Mouse (Mus musculus) right cerebral cortex, postnatal 10 days (tissue): ENCODE measurements at regions not wholly inside any gene's neighbourhood (a gene's known extent, or its start where the extent isn't known, plus 50 kb on each side); places are given as distances from the start of the nearest gene placed in this dataset.

Experiments used
- DNase-seq, 2 experiments: peaks; one replicate each; pipeline ENCODE4 v3.0.0; 2021; ENCODE audit warnings: low spot score in 2 of 2

- no peak for DNase-seq
These were observed 123.6 kb upstream of the Npvf start for GRCm38 (mm10) chr6:50777827-50778226.

- no peak for DNase-seq
These were observed 126.4 kb upstream of the Npvf start for GRCm38 (mm10) chr6:50780677-50781076.

DNA sequence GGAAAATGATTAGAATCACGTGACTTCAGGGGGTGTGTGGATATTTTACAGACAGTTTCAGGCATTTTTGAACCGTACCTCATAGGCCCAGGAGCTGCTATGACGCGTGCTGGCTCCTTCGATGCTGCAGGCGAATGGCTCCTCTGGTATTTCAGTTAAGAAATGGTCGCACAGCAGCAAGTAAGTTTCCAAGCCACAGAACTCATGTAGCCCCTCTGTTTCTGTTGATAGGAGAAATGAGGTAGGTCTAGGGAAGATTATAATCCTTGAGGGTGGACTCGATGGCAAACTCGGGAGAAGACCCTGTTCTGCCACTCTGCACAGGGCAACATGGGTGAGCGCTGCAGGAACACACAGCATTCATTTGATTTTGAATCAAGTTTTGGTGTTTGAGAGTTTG, 127.0 kb upstream of the Npvf start:
- no peak for DNase-seq

DNA sequence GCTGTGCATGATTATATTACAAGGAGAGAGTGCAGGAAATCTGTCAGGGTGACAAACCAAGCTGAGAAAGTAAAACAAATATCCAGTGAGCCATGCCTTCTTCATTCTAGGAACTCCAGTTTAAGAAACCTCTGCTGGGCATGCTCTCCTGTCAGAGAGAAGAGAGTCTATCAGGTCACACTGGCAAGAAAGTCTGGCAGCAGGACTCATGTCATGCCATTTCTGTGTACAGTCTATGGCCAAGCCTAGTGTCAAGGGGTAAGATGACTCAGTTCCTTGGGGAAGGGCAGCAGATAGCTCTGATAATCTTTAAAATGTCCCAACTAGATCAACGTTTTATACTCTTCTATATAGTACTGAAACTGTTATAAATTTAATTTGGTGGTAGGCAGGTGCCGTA, 128.0 kb upstream of the Npvf start:
- DNase-seq, result no peak

- peak; percentile 52 to 56 for DNase-seq
These were observed 129.3 kb upstream of the Npvf start for GRCm38 (mm10) chr6:50783494-50783893.

DNA sequence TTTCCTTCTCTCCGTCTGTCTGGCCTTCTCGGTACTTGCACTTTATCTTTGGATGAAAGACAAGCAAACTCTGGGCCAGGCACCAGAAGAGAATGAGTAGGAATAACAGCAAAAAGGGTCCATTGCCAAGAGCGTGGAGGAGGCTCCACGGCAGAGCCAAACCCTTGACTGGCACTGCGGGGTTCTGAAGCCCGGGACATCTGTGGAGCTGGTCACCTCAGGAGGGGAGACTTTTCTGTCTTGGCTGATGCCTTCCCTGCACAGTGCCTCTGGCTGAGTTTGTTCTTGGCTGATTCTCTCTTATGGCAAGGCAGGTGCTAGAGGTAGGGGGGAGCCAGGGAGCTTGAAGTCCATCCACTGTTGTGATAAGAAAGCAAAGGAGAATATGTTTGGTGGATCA, 130.1 kb upstream of the Npvf start:
- peak; percentile 37 to 39 for DNase-seq

- no peak for DNase-seq
These were observed 133.4 kb upstream of the Npvf start for GRCm38 (mm10) chr6:50787666-50788065.

- DNase-seq, result no peak
These were observed 145.7 kb upstream of the Npvf start for GRCm38 (mm10) chr6:50799963-50800362.

- no peak for DNase-seq
These were observed 148.7 kb upstream of the Npvf start for GRCm38 (mm10) chr6:50802956-50803355.

GRCm38 (mm10) chr6:50804477-50805005, 150.3 kb upstream of the Npvf start:
- DNase-seq, result no peak

DNA sequence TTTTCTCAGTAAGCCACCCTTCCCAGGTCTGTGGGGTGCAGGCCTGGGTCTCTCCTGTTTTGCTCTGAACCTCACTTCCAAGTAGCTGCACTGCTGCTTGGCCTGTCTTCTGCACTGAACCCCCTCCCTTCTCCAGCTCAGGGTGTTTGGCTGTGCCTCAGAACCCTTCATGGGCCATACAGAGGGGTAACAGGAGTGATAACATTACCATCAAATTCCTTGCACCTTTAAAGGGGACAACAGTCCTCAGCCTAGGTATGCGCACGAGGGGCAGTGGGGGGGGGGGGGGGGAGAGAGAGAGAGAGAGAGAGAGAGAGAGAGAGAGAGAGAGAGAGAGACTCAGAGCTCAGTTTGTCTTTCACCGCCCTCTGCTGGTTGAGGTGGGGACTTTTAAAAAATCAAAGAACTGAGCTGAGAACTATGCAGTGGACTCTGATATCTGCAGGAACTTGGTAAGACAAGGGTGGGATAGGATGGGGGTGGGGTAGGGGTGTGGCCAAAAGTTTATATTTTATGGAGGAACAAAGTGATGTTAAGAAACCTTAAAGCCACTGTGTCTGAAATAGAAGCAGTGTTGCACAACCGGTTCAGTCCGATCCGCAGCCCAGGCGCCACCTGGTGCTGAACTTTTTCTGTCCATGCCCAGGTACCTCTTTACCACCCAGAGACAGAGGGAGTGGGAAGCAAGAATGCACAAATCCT, 152.3 kb upstream of the Npvf start:
- peak; percentile 62 to 75 for DNase-seq

DNA sequence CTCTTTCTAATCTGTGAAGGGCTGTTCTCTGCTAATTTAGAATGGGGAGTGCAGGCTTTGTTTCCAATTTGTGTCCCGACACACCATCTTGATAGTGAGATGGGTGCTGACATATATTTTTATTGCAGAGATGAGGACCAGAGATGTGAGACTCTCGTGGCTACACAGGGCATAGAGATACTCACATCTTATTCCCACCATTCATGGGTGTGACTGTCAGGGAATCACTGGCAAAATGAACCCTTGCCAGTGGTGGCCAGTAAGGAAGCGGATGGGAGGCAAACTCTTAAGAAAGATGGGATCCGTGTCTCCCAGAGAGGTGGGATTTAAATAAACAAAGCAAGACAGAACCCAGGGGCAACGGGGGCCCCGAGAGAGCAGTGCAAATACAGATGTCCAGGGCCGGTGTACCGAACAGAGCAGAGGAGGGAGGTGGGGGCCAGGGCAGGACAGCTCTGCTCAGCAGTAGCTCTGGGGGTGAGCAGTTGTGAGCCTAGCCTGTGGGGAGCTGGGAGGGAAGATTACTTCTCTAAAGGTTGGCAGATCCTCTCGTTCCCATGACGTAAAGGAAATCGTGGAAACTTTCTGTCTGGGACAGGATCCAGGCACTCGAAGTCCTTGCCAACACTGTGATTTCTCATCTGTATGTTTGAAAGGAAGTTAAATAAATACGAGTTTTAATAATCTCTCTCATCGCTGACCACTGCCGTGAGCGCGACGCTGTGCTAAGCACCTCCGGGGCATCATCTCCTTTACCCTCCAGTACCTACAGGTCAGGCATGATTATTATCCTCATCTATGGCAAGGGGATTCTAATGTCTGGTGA, 153.2 kb upstream of the Npvf start:
- DNase-seq, result peak; percentile 51 to 53

- peak; percentile 76 to 87 for DNase-seq
These were observed 153.9 kb upstream of the Npvf start for GRCm38 (mm10) chr6:50808126-50808525.

DNA sequence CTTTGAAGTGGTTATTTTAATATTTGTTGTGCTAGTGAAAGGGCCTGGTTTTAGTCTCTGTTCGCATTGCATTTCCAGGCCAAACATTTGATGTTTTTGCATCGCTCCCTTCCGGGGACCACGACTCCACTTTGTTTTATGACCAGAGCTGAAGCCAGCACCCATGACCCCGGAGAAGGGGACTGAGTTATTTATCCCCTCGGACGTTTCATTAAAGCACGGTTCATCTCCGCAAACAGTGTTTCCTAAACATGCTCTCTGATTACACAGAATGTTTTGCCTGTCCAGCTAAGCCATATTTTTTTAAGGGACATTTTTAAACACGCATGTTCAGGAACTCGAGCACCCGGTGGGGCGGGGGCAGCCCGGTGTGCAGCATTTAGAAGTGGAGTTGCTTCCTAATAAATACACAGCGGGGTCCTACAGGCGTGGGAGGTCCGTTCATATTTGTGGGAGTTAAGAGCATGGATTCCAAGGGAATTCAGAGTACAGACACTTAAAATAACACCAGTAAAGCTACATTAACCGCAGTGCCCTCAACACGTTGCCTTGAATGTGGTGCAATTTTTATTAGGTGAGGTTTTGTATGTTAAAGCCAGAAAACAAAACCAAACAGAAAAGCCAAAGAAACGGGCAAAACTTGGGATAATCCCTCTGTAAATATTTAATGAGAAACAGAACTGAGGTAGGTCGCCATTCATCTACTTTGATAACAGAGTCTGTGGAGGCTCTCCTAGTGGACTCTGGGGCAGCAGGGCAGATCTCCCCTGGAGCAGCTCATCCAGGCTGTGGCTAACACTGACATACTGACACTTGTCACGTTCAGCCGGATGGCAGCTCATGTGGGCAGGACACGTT, 154.8 kb upstream of the Npvf start:
- no peak for DNase-seq

GRCm38 (mm10) chr6:50809669-50809983, 155.4 kb upstream of the Npvf start:
- DNase-seq, result no peak

DNA sequence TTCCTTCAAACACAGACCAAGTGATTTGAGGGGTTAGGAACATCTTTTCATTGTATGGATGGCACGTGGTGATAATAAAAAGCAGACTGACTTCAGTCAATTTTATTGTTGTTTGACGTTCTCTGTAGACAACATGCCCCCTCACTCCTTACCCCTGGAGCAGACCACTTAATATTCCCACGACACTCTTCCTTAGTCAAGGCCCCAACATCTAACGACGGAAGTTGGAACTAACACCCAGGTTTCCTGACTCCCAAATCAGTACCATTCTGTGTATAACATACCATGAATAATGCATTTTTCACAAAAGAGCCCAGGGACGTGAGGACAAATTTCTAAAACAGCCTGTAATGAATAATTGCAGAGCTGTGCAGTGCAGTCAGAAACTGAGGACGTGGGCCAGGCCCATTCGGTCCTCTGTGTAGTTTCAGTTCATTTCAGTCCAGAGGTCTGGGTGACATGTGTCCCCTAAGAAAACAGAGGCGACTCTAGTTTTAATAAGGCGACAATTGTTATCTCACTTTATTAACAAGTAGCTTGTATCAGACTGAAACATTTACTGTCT, 160.8 kb upstream of the Npvf start:
- no peak for DNase-seq

DNA sequence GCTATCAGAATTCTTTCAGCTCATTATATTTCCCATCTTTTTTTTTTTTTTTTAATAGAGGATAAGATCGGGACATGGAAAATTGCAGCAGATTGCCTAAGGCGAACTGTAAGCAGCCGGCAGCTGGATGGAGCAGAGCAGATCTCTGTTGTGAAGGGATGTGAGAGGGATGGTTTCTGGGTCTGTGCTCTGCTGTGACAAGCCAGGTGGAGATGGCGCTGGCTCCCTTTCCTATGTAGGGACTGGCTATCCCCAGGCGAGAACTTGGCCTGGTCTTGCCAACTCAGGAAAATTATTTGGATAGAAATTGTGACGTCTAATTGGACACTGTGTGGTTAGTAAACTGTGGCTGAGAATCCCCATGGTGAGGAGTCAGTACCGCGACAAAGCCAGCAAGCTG, 161.3 kb upstream of the Npvf start:
- DNase-seq, result no peak

- no peak for DNase-seq
These were observed 163.2 kb upstream of the Npvf start for GRCm38 (mm10) chr6:50817430-50817829.

- no peak for DNase-seq
These were observed 164.2 kb upstream of the Npvf start for GRCm38 (mm10) chr6:50818433-50818832.

- no peak for DNase-seq
These were observed 164.8 kb upstream of the Npvf start for GRCm38 (mm10) chr6:50818891-50819541.
